Mouse (Mus musculus) liver, embryonic 12.5 days (tissue): Measurements from ENCODE around the gene Olfr373. TPM values are rescaled to one million over a fixed set of nuclear protein-coding genes. Genes with fewer than 3 reads are reported as not detected.
"Not testable (repeated sequence)": the region's sequence is repeated elsewhere in the genome, so short reads cannot be mapped to it uniquely, and the experiment has no call there.

Experiments used
- ATAC-seq: fragments of 200-750 bp; cut with Nextera tagmentation; 2 replicates; pipeline ENCODE4 v1.8.0; 2017; ENCODE audit warnings: moderate number of reproducible peaks, mild to moderate bottlenecking, moderate library complexity
- H3K27ac ChIP-seq: fragments of 300-500 bp; sonication (generic); 2 replicates; pipeline ENCODE4 v1.5.1; 2016; ENCODE audit warnings: mild to moderate bottlenecking
- H3K27me3 ChIP-seq: fragments of 300-500 bp; sonication (generic); replicated peaks from 2 replicates; pipeline ENCODE4 v1.6.1; 2016; ENCODE audit warnings: mild to moderate bottlenecking, moderate library complexity
- H3K36me3 ChIP-seq: fragments of 300-500 bp; sonication (generic); 2 replicates; pipeline ENCODE4 v1.6.1; 2016; ENCODE audit warnings: mild to moderate bottlenecking, moderate library complexity
- H3K4me1 ChIP-seq: fragments of 300-500 bp; sonication (generic); 2 replicates; pipeline ENCODE4 v1.6.1; 2016
- H3K4me2 ChIP-seq: fragments of 300-500 bp; sonication (generic); 2 replicates; pipeline ENCODE4 v1.6.1; 2016; ENCODE audit warnings: mild to moderate bottlenecking, moderate library complexity
- H3K4me3 ChIP-seq: fragments of 300-500 bp; sonication (generic); 2 replicates; pipeline ENCODE4 v1.5.1; 2016; ENCODE audit warnings: mild to moderate bottlenecking, moderate library complexity
- H3K9ac ChIP-seq: fragments of 300-500 bp; sonication (generic); 2 replicates; pipeline ENCODE4 v1.6.1; 2016; ENCODE audit warnings: mild to moderate bottlenecking, moderate library complexity
- H3K9me3 ChIP-seq: fragments of 300-500 bp; sonication (generic); replicated peaks from 2 replicates; pipeline ENCODE4 v1.6.1; 2016; ENCODE audit warnings: mild to moderate bottlenecking, moderate library complexity
- WGBS: fragments of 180-500 bp; shearing (Covaris S2); methylation state at CpG from one replicate; pipeline ENCODE4 v1.1.7; 2016; ENCODE audit not compliant: insufficient replicate concordance; 5-methylcytosine and 5-hydroxymethylcytosine counted together
- polyA plus RNA-seq: library from polyadenylated mRNA; unstranded; fragments of >200 nt; fragmentation: Nextera tagmentation; extraction: Ambion mirVana; gene quantifications from 2 replicates; pipeline ENCODE4 v1.2.1, GENCODE M21; 2016

The Olfr373 gene
- not detected in 2 replicates for polyA plus RNA-seq

- H3K4me3 ChIP-seq, H3K9me3 ChIP-seq, ATAC-seq, H3K27ac ChIP-seq, H3K4me1 ChIP-seq, H3K9ac ChIP-seq, H3K27me3 ChIP-seq, H3K36me3 ChIP-seq, H3K4me2 ChIP-seq: not testable (repeated sequence)
Observed at GRCm38 (mm10) chr8:72082877-72083276, at the start of gene Olfr373. Gene Olfr373 (plus strand): TSS chr8:72083177.

- not testable (repeated sequence) for H3K27me3 ChIP-seq, H3K27ac ChIP-seq, H3K4me2 ChIP-seq, H3K9me3 ChIP-seq, H3K4me3 ChIP-seq, H3K4me1 ChIP-seq, ATAC-seq, H3K36me3 ChIP-seq, H3K9ac ChIP-seq
- 59% methylated on average over 4 of the region's 4 CpGs for WGBS
Observed at GRCm38 (mm10) chr8:72040918-72041317, 42.1 kb upstream of the Olfr373 start, which contains the start of gene Olfr372. Gene Olfr372 (plus strand): TSS chr8:72041218.

- Histone ChIP-seq H3K4me1 (no peaks in the 10 kb centered on the region), H3K27me3 (no peaks in the 10 kb centered on the region), H3K9ac (no peak overlapping the region), H3K4me2 (no peak overlapping the region), H3K9me3 (no peaks in the 10 kb centered on the region), H3K36me3 (no peaks in the 10 kb centered on the region), H3K4me3 (no peak overlapping the region), H3K27ac (no peak overlapping the region)
- no peak for ATAC-seq
- 37% methylated on average over 1 of the region's 1 CpGs for WGBS
Observed at GRCm38 (mm10) chr8:72042493-72042892, 40.5 kb upstream of the Olfr373 start.

- not testable (repeated sequence) for H3K9me3 ChIP-seq, H3K36me3 ChIP-seq, H3K27me3 ChIP-seq, H3K4me3 ChIP-seq, H3K4me2 ChIP-seq, H3K9ac ChIP-seq, ATAC-seq, H3K4me1 ChIP-seq, H3K27ac ChIP-seq
Observed at GRCm38 (mm10) chr8:72054633-72055032, 28.3 kb upstream of the Olfr373 start.

GRCm38 (mm10) chr8:72057643-72058042, 25.3 kb upstream of the Olfr373 start:
- H3K4me2 ChIP-seq, H3K9ac ChIP-seq, H3K4me1 ChIP-seq, H3K4me3 ChIP-seq, H3K9me3 ChIP-seq, H3K27ac ChIP-seq, H3K36me3 ChIP-seq, H3K27me3 ChIP-seq, ATAC-seq: not testable (repeated sequence)
- WGBS, result 61% methylated on average over 3 of the region's 4 CpGs

GRCm38 (mm10) chr8:72066819-72067399, 16.1 kb upstream of the Olfr373 start:
- H3K27ac ChIP-seq, ATAC-seq, H3K27me3 ChIP-seq: not testable (repeated sequence)

GRCm38 (mm10) chr8:72084744-72085143, 1.8 kb downstream of the Olfr373 start:
- H3K4me1 ChIP-seq, result no peaks in the 10 kb centered on the region
- no peak overlapping the region for H3K27ac ChIP-seq
- no peak overlapping the region for H3K9ac ChIP-seq
- H3K4me3 ChIP-seq, result no peak overlapping the region
- H3K36me3 ChIP-seq, result no peaks in the 10 kb centered on the region
- no peak for ATAC-seq
- H3K4me2 ChIP-seq, result no peak overlapping the region
- no peaks in the 10 kb centered on the region for H3K9me3 ChIP-seq
- 44% methylated on average over 5 of the region's 5 CpGs for WGBS
- no peaks in the 10 kb centered on the region for H3K27me3 ChIP-seq

More at GRCm38 (mm10) chr8:72066819-72067399, 16.1 kb upstream of the Olfr373 start:
- not testable (repeated sequence) for H3K4me2 ChIP-seq, H3K9me3 ChIP-seq, H3K36me3 ChIP-seq, H3K4me3 ChIP-seq, H3K4me1 ChIP-seq, H3K9ac ChIP-seq
- WGBS, result 70% methylated on average over 1 of the region's 1 CpGs

GRCm38 (mm10) chr8:72087611-72088010, 4.6 kb downstream of the Olfr373 start:
- not testable (repeated sequence) for H3K4me3 ChIP-seq, H3K27ac ChIP-seq, ATAC-seq, H3K9me3 ChIP-seq, H3K4me1 ChIP-seq, H3K36me3 ChIP-seq, H3K9ac ChIP-seq, H3K4me2 ChIP-seq, H3K27me3 ChIP-seq
- WGBS, result 75% methylated on average over 3 of the region's 3 CpGs

GRCm38 (mm10) chr8:72096721-72097120, 13.7 kb downstream of the Olfr373 start:
- H3K36me3 ChIP-seq, H3K4me1 ChIP-seq, H3K9me3 ChIP-seq, H3K27me3 ChIP-seq, ATAC-seq, H3K27ac ChIP-seq, H3K4me2 ChIP-seq, H3K4me3 ChIP-seq, H3K9ac ChIP-seq: not testable (repeated sequence)

GRCm38 (mm10) chr8:72099377-72100103, 16.6 kb downstream of the Olfr373 start:
- H3K9me3 ChIP-seq, H3K9ac ChIP-seq, H3K4me2 ChIP-seq, ATAC-seq, H3K4me1 ChIP-seq, H3K36me3 ChIP-seq, H3K27ac ChIP-seq, H3K4me3 ChIP-seq, H3K27me3 ChIP-seq: not testable (repeated sequence)
- WGBS, result 57% methylated on average over 6 of the region's 7 CpGs

- Histone ChIP-seq H3K9me3 (no peaks in the 10 kb centered on the region), H3K36me3 (no peaks in the 10 kb centered on the region), H3K27me3 (no peaks in the 10 kb centered on the region), H3K9ac (no peak overlapping the region), H3K4me1 (no peaks in the 10 kb centered on the region), H3K4me2 (no peak overlapping the region), H3K27ac (no peak overlapping the region), H3K4me3 (no peak overlapping the region)
- 15% methylated on average over 4 of the region's 4 CpGs for WGBS
- no peak for ATAC-seq
Observed at GRCm38 (mm10) chr8:72105165-72105564, 22.2 kb downstream of the Olfr373 start.

GRCm38 (mm10) chr8:72106740-72107139, 23.8 kb downstream of the Olfr373 start, which contains the start of gene Olfr374:
Gene Olfr374 (plus strand): TSS chr8:72107040.
- 76% methylated on average over 3 of the region's 3 CpGs for WGBS
- ATAC-seq, result no peak
- Histone ChIP-seq H3K4me2 (no peak within 1 kb of the TSS), H3K36me3 (no peaks in the 10 kb centered on the region), H3K27me3 (no peaks in the 10 kb centered on the region), H3K27ac (no peak within 1 kb of the TSS), H3K9ac (no peak within 1 kb of the TSS), H3K9me3 (no peaks in the 10 kb centered on the region), H3K4me3 (no peak within 1 kb of the TSS), H3K4me1 (no peaks in the 10 kb centered on the region)

- H3K4me3 ChIP-seq, result no peak overlapping the region
- H3K4me1 ChIP-seq, result no peaks in the 10 kb centered on the region
- H3K9me3 ChIP-seq, result no peaks in the 10 kb centered on the region
- H3K9ac ChIP-seq, result no peak overlapping the region
- WGBS, result 52% methylated on average over 6 of the region's 6 CpGs
- no peaks in the 10 kb centered on the region for H3K27me3 ChIP-seq
- ATAC-seq, result no peak
- no peaks in the 10 kb centered on the region for H3K36me3 ChIP-seq
- H3K4me2 ChIP-seq, result no peak overlapping the region
- no peak overlapping the region for H3K27ac ChIP-seq
Observed at GRCm38 (mm10) chr8:72110876-72111275, 27.9 kb downstream of the Olfr373 start.
